Mouse (Mus musculus) embryonic facial prominence, embryonic 11.5 days (tissue): ENCODE measurements around the gene Rap1b. TPM values are rescaled to one million over a fixed set of nuclear protein-coding genes. Genes with fewer than 3 reads are reported as not detected.

ENCODE experiments used
- ATAC-seq: fragments of 200-750 bp; cut with Nextera tagmentation; replicated peaks from 2 replicates; pipeline ENCODE4 v1.8.0; 2017; ENCODE audit warnings: low read depth; ENCODE audit not compliant: insufficient number of reproducible peaks, low FRiP score, low TSS enrichment
- DNase-seq: peaks from one replicate; pipeline ENCODE4 v3.0.0-alpha.2; 2015; ENCODE audit warnings: low spot score
- H3K27ac ChIP-seq: fragments of 300-500 bp; sonication (generic); replicated peaks from 2 replicates; pipeline ENCODE4 v1.5.1; 2014; ENCODE audit warnings: mild to moderate bottlenecking, low read depth, low read length, control low read depth
- H3K27me3 ChIP-seq: fragments of 300-500 bp; sonication (generic); 2 replicates; pipeline ENCODE4 v1.6.1; 2014; ENCODE audit warnings: mild to moderate bottlenecking, low read length, moderate library complexity, mixed read lengths; ENCODE audit not compliant: control insufficient read depth, insufficient read depth
- H3K36me3 ChIP-seq: fragments of 300-500 bp; sonication (generic); replicated peaks from 2 replicates; pipeline ENCODE4 v1.6.1; 2014; ENCODE audit warnings: low read depth, mild to moderate bottlenecking, low read length, moderate library complexity, mixed read lengths; ENCODE audit not compliant: control insufficient read depth, insufficient read depth
- H3K4me1 ChIP-seq: fragments of 300-500 bp; sonication (generic); 2 replicates; pipeline ENCODE4 v1.6.1; 2014; ENCODE audit warnings: low read length, mixed read lengths; ENCODE audit not compliant: control insufficient read depth, insufficient read depth
- H3K4me2 ChIP-seq: fragments of 300-500 bp; sonication (generic); 2 replicates; pipeline ENCODE4 v1.6.1; 2014; ENCODE audit warnings: low read depth, mild to moderate bottlenecking, control low read depth, low read length, moderate library complexity
- H3K4me3 ChIP-seq: fragments of 300-500 bp; sonication (generic); 2 replicates; pipeline ENCODE4 v1.5.1; 2014; ENCODE audit warnings: low read depth, low read length, control low read depth
- H3K9ac ChIP-seq: fragments of 300-500 bp; sonication (generic); replicated peaks from 2 replicates; pipeline ENCODE4 v1.6.1; 2014; ENCODE audit warnings: mild to moderate bottlenecking, control low read depth, low read length
- H3K9me3 ChIP-seq: fragments of 300-500 bp; sonication (generic); replicated peaks from 2 replicates; pipeline ENCODE4 v1.6.1; 2016; ENCODE audit warnings: mild to moderate bottlenecking, low read length, inconsistent platforms, mixed read lengths; ENCODE audit not compliant: control insufficient read depth
- WGBS: fragments of 180-500 bp; shearing (Covaris S2); extraction: QIAGEN DNeasy Blood & Tissue Kit; methylation state at CpG from one replicate; pipeline ENCODE4 v1.1.7; 2014; 5-methylcytosine and 5-hydroxymethylcytosine counted together
- polyA plus RNA-seq: library from polyadenylated mRNA; unstranded; fragments of >200 nt; fragmentation: Nextera tagmentation; extraction: Ambion mirVana; gene quantifications from 2 replicates; pipeline ENCODE4 v1.2.1, GENCODE M21; 2014

The Rap1b gene
- polyA plus RNA-seq, 1 experiment from 2014 or later, result 179 TPM

- Histone ChIP-seq H3K4me1 (no peaks in the 10 kb centered on the region), H3K36me3 (no peaks in the 10 kb centered on the region), H3K27me3 (no peaks in the 10 kb centered on the region), H3K4me2 (no peak overlapping the region), H3K9ac (no peak overlapping the region), H3K9me3 (no peaks in the 10 kb centered on the region), H3K4me3 (no peak overlapping the region), H3K27ac (no peak overlapping the region)
- 84% methylated on average over 8 of the region's 8 CpGs for WGBS
- DNase-seq (no peak), ATAC-seq (no peak)
Observed at GRCm38 (mm10) chr10:117856001-117856720, 10.3 kb upstream of the Rap1b start.

GRCm38 (mm10) chr10:117852648-117853192 is 6.9 kb upstream of the Rap1b start:
- ATAC-seq, result no peak
- Histone ChIP-seq H3K4me3 (no peak overlapping the region), H3K27ac (no peak overlapping the region), H3K9ac (no peak overlapping the region), H3K9me3 (no peaks in the 10 kb centered on the region), H3K27me3 (no peaks in the 10 kb centered on the region), H3K4me1 (no peaks in the 10 kb centered on the region), H3K36me3 (no peaks in the 10 kb centered on the region), H3K4me2 (no peak overlapping the region)
- 86% methylated on average over 10 of the region's 10 CpGs for WGBS
- DNase-seq, result no peak

DNA sequence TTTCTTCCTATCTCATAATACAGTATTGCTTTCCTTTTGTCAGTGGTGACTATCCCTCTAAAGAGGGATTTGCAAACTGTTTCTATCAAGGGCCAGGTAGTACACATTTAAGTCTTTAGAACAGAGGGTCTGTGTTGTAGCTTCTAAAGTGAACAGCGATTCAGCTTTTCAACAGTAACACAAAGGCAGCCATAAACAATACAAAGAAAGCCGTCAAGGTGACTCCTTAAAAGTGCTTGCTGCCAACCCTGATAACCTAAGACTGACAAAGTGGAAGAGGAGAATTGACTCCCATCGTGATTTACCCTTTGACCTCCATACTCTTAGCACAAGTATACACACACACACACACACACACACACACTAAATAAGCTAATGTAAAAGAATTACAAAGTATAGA is 3.1 kb upstream of the Rap1b start:
- H3K9ac ChIP-seq, result no peak overlapping the region
- ATAC-seq (no peak), DNase-seq (no peak)
- H3K27me3 ChIP-seq, result no peaks in the 10 kb centered on the region
- no peaks in the 10 kb centered on the region for H3K9me3 ChIP-seq
- no peak overlapping the region for H3K27ac ChIP-seq
- H3K36me3 ChIP-seq, result no peaks in the 10 kb centered on the region
- 56% methylated on average over 3 of the region's 3 CpGs for WGBS
- H3K4me3 ChIP-seq, result no peak overlapping the region
- no peaks in the 10 kb centered on the region; the same call in 1 of the 2 replicates for H3K4me1 ChIP-seq
- no peak overlapping the region for H3K4me2 ChIP-seq

DNA sequence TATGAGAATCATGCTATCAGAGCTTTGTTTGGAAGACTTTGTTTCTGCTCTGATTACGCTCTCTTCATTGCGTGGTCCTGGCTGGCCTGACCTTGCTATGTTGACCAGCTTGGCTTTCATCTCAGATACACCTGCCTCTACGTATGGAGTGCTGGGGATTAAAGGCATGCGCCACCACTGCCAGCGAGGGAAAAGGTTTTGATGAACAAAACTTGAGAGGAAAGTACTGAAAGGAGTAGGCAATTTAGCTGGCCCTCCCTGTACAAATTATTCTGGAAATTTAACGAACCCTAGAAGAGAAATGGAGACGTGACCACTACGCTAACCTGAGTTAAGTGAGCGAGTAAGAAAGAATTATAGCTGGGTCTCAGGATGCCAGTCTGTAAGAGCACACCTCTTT is 961 bp upstream of the Rap1b start:
- Histone ChIP-seq H3K27ac (no peak overlapping the region), H3K27me3 (no peaks in the 10 kb centered on the region), H3K4me1 (no peaks in the 10 kb centered on the region; the same call in 1 of the 2 replicates), H3K4me3 (peak overlapping the region; percentile 97; the same call in 1 of the 2 replicates), H3K9me3 (no peaks in the 10 kb centered on the region), H3K36me3 (no peaks in the 10 kb centered on the region), H3K4me2 (peak overlapping the region; percentile 59), H3K9ac (peak overlapping the region; percentile 91; the same call in 1 of the 2 replicates)
- 40% methylated on average over 9 of the region's 9 CpGs for WGBS
- no peak for DNase-seq
- peak; percentile 22; the same call in 1 of the 2 replicates for ATAC-seq

DNA sequence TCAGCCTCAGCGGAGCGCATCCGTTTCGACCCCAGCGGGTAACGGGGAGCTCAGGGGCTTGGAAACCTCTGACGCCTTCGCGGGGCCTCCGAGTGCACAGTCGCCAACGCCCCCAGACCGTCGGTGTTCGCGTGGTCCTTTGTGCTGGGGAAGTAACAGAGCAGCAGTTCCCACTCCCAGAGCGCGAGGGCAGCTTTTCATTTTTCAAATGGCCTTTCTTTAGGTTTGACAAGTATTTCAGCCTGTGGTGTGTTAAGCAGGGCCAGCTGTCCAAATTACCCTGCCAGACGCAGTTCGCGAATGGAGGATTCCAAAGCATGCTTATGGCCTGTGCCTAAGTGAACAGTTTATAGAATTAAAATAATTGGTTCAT is 411 bp upstream of the Rap1b start:
- H3K9ac ChIP-seq, result peak overlapping the region; percentile 91
- H3K36me3 ChIP-seq, result no peaks in the 10 kb centered on the region
- H3K4me1 ChIP-seq, result no peaks in the 10 kb centered on the region; the same call in 1 of the 2 replicates
- DNase-seq, result peak; percentile 83
- peak overlapping the region; percentile 59 for H3K4me2 ChIP-seq
- peak; percentile 87 for ATAC-seq
- H3K27me3 ChIP-seq, result no peaks in the 10 kb centered on the region
- peak overlapping the region; percentile 94 for H3K27ac ChIP-seq
- WGBS, result under 1% methylated on average over 21 of the region's 21 CpGs
- peak overlapping the region; percentile 97 for H3K4me3 ChIP-seq
- no peaks in the 10 kb centered on the region for H3K9me3 ChIP-seq

- Histone ChIP-seq H3K36me3 (no peaks in the 10 kb centered on the region), H3K4me1 (no peaks in the 10 kb centered on the region; the same call in 1 of the 2 replicates), H3K4me3 (peak overlapping the region; percentile 97), H3K9ac (peak overlapping the region; percentile 91), H3K4me2 (peak overlapping the region; percentile 59), H3K9me3 (no peaks in the 10 kb centered on the region), H3K27ac (peak overlapping the region; percentile 94), H3K27me3 (no peaks in the 10 kb centered on the region)
- DNase-seq (peak; percentile 69), ATAC-seq (peak; percentile 46)
- 2% methylated on average over 41 of the region's 52 CpGs for WGBS
Observed at GRCm38 (mm10) chr10:117844782-117845596, 846 bp downstream of the Rap1b start.

DNA sequence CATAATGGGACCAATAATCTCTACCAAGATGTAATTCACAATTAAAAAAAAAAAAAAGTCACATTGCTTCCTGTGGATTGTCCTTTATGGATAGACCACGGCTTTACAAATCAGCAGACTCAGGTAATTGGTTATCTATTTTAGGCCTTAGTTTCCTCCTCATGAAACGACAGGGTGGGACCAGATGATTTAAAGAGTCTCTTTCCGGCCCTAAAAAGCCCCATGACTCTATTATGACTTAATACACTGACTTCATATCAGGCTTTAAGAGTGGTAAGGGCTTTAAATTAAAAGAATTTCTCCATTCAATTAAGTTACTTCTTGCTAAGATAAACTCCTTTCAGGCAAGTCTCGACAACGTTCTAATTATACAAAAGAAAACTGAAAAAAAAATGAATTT is 1.6 kb downstream of the Rap1b start:
- no peaks in the 10 kb centered on the region; the same call in 1 of the 2 replicates for H3K4me1 ChIP-seq
- no peaks in the 10 kb centered on the region for H3K27me3 ChIP-seq
- 46% methylated on average over 5 of the region's 5 CpGs for WGBS
- peak overlapping the region; percentile 59 for H3K4me2 ChIP-seq
- peak overlapping the region; percentile 97 for H3K4me3 ChIP-seq
- DNase-seq (no peak), ATAC-seq (no peak)
- no peak overlapping the region for H3K27ac ChIP-seq
- H3K36me3 ChIP-seq, result no peaks in the 10 kb centered on the region
- H3K9ac ChIP-seq, result no peak overlapping the region
- H3K9me3 ChIP-seq, result no peaks in the 10 kb centered on the region
